Mouse (Mus musculus) myocyte (in vitro differentiated cells): ENCODE results near the gene Scn1a.

Experiments used
- E2F4 ChIP-seq: IDR thresholded peaks from one replicate; pipeline ENCODE4 v1.6.1; 2011; ENCODE audit warnings: mild to moderate bottlenecking, control low read depth, moderate library complexity; ENCODE audit not compliant: insufficient read depth
- MYOD1 ChIP-seq, 3 experiments: IDR thresholded peaks; one replicate each; pipeline ENCODE4 v1.6.1; 2011; ENCODE audit warnings: control low read depth in 2 of 3, low read depth in 2 of 3, mild to moderate bottlenecking in 2 of 3, moderate library complexity in 1 of 3; ENCODE audit not compliant: insufficient read length in 2 of 3, control insufficient read depth in 1 of 3
- POLR2A ChIP-seq: IDR thresholded peaks from one replicate; pipeline ENCODE4 v1.6.1; 2011; ENCODE audit warnings: low read depth, mild to moderate bottlenecking, control low read depth, moderate library complexity; ENCODE audit not compliant: insufficient read length
- POLR2AphosphoS2 ChIP-seq: IDR thresholded peaks from one replicate; pipeline ENCODE4 v1.6.1; 2011; ENCODE audit warnings: low read depth, control low read depth; ENCODE audit not compliant: insufficient read length
- REST ChIP-seq: IDR thresholded peaks from one replicate; pipeline ENCODE4 v1.6.1; 2011; ENCODE audit warnings: mild to moderate bottlenecking, control low read depth, moderate library complexity; ENCODE audit not compliant: insufficient read depth, insufficient read length
- TCF12 ChIP-seq: IDR thresholded peaks from one replicate; pipeline ENCODE4 v1.6.1; 2011; ENCODE audit warnings: mild to moderate bottlenecking, control low read depth; ENCODE audit not compliant: poor library complexity, insufficient read depth, severe bottlenecking
- TCF3 ChIP-seq: IDR thresholded peaks from one replicate; pipeline ENCODE4 v1.6.1; 2011; ENCODE audit warnings: low read depth, control low read depth; ENCODE audit not compliant: insufficient read length

- TF ChIP-seq POLR2A (no peak), TCF3 (no peak), E2F4 (no peak), POLR2AphosphoS2 (no peak), TCF12 (no peak), MYOD1 (IDR thresholded peaks at IDR 0.05; ENCODE audit: control insufficient read depth in 1 of 3, insufficient read length in 2 of 3, low read depth in 2 of 3) (no peak), REST (no peak)
Observed at GRCm38 (mm10) chr2:66240334-66240733, 200.3 kb downstream of the Scn1a start.
